Mouse (Mus musculus) left cerebral cortex, adult 8-10 months (tissue): ENCODE measurements around the gene Cacna2d4. TPM values are rescaled to one million over a fixed set of nuclear protein-coding genes. Genes with fewer than 3 reads are reported as not detected.

Experiments
- DNase-seq, 2 experiments: peaks; one replicate each; pipeline ENCODE4 v3.0.0; 2022; ENCODE audit warnings: low spot score in 2 of 2
- total RNA-seq, 4 experiments: library from RNA; stranded (reverse); gene quantifications; 2 replicates each; pipeline ENCODE4 v1.2.4; 2022

Cacna2d4 gene
- total RNA-seq, 4 experiments from 2014 or later: 1.5 to 4.6 (median 2.8) TPM

DNA sequence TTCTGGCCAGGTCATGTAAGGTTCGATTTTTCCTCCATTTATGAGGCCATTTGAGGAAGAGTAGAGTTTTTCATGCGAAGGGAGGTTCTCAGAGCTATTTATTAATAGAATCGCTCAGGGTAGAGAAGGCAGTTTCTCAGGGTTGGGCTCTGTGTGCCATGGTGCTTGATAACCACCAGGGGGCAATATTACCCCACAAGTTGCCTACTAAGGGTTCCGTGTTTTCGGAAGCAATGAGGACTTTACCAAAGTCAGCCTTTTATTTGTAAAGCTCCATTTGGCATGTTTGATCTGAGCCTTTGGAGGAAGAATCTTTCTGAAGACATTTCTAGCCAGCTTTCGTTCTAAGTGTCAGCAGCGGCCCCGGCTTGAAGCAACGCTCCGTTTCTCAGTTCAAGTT is 16.0 kb upstream of the Cacna2d4 start:
- no peak for DNase-seq

- DNase-seq: peak in 1 of 2 experiments; percentile 49
Measured at GRCm38 (mm10) chr6:119224451-119225195, 11.7 kb upstream of the Cacna2d4 start.

GRCm38 (mm10) chr6:119225226-119225625 is 11.1 kb upstream of the Cacna2d4 start:
- no peak for DNase-seq

DNA sequence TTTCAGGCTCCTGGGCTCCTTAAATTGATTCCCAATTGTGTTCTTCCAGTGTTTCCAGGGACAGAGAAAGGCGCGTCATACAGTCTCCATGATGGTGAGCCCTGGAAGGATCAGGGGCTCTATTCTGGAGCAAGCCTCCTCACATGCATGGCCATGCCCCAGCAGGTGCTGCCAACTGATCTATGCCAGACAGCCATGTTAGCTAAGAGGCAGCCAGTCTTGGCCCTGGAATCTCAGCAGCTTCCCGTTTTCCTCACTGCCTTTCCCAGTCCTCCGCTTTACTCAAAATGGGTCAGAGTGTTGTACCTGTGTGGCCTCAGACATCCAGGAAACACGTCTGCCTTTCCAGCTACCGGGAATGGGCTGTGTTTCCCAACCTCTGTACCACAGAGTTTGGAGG is 10.6 kb upstream of the Cacna2d4 start:
- DNase-seq: no peak

DNA sequence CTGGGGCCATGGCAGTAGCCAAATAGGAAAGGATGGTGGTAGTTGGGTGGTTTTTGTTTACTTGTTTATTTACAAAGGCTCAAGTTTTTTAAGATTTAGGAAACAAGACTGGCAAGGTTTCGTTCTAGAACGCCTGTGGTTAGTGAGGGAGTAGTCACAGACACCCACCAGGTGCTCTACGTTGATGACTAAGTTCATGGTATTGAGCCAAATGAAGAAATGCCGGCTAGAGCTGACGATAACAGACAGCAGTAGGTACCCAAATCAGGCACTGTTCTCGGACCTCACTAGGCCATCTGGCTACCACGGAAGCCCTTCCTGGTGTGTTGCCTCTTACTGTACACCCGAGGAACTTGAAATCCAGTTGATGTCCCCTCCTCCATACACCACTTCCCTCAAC is 9.3 kb upstream of the Cacna2d4 start:
- DNase-seq: no peak

GRCm38 (mm10) chr6:119228861-119229603 is 7.3 kb upstream of the Cacna2d4 start:
- no peak for DNase-seq

DNA sequence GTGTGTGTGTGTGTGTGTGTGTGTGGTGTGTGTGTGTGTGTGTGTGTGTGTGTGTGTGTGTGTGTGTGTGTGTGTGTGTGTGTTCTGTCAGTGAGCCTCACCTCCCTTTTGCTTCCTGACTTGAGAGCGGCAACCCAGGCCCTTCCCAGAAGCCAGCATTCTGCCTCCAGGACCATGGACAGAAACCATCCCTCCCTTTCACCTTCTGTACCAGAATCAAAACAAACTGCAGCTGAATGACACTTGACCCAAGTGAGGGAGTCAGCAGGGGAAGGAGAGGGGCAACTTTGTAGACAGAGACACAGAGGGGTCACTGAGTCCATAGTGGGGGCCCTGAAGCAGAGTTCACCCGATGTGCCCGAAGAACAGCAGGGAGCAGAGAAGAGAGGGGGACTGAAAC is 3.3 kb upstream of the Cacna2d4 start:
- DNase-seq: no peak

- DNase-seq: no peak
Measured at GRCm38 (mm10) chr6:119235441-119235840, 885 bp upstream of the Cacna2d4 start.

GRCm38 (mm10) chr6:119237427-119237989 is 1.2 kb downstream of the Cacna2d4 start:
- DNase-seq: no peak

DNA sequence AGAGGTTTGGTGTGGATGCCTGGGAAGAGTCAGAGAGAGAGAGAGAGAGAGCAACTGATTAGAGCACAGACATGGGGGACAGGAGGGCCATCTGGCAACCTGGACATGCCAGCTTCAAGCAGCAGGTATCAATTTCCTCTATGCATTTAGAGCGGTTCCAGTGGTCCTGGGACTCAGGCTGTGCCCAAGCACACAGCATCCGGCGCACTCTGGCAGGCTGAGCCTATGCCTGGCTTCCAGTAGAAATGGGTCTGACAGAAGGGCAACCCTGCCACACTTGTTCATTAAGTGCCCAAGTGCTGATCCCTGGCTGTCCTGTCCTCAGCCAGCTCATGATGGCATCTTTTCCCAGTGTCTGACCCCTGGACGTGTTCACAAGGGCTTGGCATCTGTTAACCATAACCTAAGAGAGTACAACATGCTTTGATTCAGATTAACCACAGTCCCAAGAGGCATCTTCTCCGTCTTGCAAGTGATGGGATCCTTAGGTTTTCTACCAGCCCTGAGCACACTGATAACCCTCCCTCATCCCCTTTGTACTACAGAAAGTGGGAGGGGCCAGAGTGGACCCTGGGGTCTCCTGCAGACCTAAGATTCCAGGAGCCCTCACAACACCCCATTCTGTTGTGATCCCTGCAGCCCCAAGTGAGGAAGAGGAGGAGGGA is 3.1 kb downstream of the Cacna2d4 start:
- no peak for DNase-seq

DNA sequence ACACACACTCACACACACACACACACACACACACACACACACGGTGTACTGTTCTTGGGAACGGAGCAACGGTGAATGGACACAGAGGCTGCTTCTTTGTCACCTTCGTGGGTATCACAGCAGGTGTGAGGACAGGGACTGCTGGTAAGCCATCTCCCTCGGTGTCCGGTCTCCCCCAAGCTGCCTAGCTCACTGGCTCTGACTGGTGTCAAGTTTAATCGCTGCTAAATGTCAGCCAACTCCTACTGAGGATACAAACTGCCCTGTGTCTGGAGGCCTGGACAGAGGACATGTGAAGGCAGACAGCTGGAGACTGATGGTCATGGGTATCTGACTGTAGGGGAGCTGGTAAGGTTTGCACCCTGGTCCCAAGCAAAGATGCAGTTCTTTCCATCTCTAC is 3.9 kb downstream of the Cacna2d4 start:
- no peak for DNase-seq

GRCm38 (mm10) chr6:119240871-119241705 is 4.8 kb downstream of the Cacna2d4 start:
- no peak for DNase-seq

DNA sequence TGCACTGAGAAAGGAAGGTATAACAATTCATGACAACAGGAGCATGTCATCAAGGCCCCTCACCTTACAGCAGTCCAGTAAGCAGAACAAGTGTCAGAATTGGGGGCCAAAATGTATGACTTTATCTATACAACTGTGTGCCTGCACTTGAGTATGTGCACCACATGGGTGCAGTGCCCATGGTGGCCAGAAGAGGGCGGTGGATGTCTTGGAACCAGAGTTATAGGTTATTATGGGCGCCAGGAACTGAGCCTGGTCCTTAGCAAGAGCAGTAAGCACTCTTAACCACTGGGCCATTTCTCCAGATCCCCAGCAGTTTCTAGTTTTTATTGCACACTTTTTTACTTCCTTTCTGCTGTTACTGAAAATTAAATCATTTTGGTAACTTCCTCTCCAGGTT is 9.8 kb downstream of the Cacna2d4 start:
- no peak for DNase-seq

DNA sequence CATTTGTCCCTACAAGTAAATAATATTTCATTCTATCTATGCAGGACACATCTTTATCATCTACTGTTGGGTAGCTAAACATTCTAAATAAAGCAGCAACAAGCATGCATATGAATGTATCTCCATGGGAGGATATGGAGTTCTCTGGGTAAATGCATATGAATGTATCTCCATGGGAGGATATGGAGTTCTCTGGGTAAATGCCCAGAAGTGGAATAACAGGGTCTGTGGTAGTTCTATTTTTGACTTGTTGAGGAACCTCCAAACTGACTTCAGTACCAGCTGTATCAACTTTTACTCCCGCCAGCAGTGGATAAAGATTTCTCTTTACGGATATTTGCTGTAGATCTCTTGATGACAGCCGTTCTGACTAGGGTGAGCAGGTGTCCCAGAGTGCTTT is 12.3 kb downstream of the Cacna2d4 start:
- DNase-seq: no peak

DNA sequence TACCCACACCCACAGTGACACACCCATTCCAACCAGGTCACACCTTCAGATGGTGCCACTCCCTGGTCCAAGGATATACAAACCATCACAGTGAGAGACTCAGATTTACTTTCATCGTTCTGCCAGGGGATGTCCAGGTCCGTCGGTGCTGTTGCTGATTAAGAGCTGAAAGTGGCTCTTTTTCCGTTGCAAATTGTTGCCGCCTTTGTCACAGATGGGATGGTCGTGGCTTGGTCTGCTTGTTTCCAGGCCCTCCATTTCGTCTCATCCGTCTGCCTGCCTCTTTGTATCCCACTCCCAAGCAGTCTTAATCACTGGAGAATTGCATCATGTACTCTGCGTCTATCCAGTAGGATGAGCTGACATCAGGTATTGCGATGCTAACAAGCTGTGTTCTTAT is 13.4 kb downstream of the Cacna2d4 start:
- DNase-seq: no peak

GRCm38 (mm10) chr6:119251704-119252103 is 15.4 kb downstream of the Cacna2d4 start:
- DNase-seq: no peak

- DNase-seq: no peak
Measured at GRCm38 (mm10) chr6:119276713-119277112, 40.4 kb downstream of the Cacna2d4 start.

DNA sequence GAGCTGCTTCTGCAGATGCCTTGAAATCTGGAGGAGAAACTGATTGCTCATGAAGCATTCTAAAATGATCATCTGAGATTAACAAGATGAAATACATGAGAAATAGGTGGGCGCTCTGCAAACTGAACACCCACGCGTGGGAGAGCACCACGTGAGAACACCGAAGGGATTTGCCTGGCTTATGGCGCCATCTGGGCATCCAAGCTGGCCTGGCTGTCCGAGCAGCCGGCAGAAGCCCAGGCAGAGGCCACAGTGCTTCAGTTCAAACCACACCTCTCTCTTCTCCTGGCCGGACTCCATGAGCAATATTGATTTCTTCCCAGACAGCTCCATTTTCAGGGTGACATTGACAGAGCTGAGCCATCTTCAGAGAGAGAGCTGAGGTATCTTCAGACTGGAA is 44.4 kb downstream of the Cacna2d4 start:
- DNase-seq: peak; percentile 42 to 77

DNA sequence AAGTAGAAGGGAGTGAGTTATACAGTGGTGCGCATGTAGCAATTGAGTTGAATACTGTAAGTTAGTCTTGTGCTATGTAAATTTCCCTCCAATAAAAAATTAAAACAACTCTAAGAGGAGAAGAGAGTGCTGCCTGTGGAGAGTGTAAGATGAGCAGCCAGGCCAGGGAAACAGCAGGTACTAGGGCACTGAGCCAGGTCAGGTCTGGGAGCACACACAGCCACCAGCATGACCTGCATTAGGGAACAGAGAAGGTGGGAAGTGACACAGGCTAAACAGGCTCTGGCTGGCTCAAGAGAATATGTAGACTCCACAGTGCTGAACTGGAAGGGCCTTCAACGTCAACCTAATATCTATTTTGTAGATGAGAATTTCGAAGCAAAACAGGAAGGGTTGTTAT is 65.0 kb downstream of the Cacna2d4 start:
- no peak for DNase-seq

DNA sequence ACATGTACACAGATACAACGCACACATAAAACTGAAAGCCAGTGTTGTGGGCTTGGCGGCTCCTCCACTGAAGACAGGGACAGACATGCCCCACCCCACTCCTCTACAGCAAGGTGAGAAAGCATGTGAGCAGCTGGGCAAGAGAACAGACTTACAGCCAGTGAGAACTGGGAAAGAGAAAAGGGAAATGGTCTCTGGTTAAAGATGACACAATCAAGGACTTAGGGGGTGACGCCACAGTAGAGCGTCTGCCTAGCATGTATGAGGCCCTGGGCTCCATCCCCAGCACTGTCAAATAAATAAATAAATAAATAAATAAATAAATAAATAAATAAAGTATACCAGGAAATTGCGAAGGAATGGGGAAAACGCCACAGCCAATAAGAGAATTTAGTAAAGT is 67.0 kb downstream of the Cacna2d4 start:
- no peak for DNase-seq

DNA sequence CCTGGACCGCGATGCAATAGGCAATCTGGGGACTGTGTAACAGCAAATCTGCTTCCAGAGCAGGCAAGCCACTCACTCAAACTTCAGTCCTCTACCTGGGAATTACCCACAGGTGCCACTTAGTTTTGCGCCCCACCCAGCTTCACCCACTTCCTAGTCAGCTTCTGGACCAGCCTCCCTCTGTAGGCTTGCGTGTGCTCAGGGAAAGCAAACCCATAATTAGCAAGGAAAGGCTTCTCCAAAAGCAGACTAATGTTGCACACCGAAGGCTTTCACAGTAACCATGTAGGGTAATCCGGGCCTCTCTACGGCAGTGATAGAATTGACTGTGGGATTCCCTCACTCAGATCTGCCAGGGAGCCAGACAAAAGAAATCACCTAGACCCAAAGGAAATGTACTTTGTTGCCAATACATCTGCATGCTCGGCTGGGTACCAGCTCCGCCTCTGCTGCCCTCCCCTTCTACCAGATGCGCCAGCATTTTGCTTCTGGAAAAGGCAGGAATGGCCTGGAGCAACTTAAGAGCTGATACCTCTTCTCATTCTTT is 71.6 kb downstream of the Cacna2d4 start:
- DNase-seq: no peak
